Mouse (Mus musculus) brain, embryonic 14.5 days (tissue): ENCODE results near the gene Pcdh19.

ENCODE experiments used
- CTCF ChIP-seq: fragments of 200-500 bp; IDR thresholded peaks from 2 replicates; pipeline ENCODE4 v1.5.1; 2012; ENCODE audit warnings: inconsistent platforms, mild to moderate bottlenecking, moderate library complexity, borderline replicate concordance; ENCODE audit not compliant: insufficient read depth, insufficient read length; ENCODE audit errors: extremely low read depth
- POLR2A ChIP-seq: fragments of 200-500 bp; IDR thresholded peaks from 2 replicates; pipeline ENCODE4 v1.6.1; 2012; ENCODE audit warnings: mild to moderate bottlenecking, inconsistent platforms, borderline replicate concordance; ENCODE audit not compliant: poor library complexity, insufficient read depth, insufficient read length, severe bottlenecking; ENCODE audit errors: extremely low read depth

DNA sequence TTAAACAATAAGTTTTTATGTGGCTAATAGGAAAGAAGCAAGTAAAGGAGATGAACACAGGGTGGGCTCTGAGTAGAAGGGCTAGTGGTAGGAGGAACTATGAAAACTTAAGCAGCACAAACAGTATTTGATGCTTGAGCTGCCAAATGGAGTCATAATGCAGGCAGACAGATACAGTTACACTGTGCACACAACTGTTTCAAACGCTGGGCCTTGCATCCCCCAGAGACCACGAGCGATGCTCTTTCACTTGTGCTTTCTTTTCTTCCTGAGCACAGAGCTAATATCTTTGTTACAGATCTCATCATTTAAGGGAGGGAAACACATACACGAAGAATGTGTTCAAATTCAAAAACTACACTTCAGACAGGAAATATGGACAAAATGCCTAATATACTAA lies 83.0 kb downstream of the Pcdh19 start:
- TF ChIP-seq POLR2A (no peak), CTCF (no peak)
